Mouse (Mus musculus): Measurements from ENCODE around the gene Cdh22. TPM values are rescaled to one million over a fixed set of nuclear protein-coding genes. Genes with fewer than 3 reads are reported as not detected.

The Cdh22 gene
- polyA plus RNA-seq, 1 experiment from 2014 or later, result 9.4 TPM

DNA sequence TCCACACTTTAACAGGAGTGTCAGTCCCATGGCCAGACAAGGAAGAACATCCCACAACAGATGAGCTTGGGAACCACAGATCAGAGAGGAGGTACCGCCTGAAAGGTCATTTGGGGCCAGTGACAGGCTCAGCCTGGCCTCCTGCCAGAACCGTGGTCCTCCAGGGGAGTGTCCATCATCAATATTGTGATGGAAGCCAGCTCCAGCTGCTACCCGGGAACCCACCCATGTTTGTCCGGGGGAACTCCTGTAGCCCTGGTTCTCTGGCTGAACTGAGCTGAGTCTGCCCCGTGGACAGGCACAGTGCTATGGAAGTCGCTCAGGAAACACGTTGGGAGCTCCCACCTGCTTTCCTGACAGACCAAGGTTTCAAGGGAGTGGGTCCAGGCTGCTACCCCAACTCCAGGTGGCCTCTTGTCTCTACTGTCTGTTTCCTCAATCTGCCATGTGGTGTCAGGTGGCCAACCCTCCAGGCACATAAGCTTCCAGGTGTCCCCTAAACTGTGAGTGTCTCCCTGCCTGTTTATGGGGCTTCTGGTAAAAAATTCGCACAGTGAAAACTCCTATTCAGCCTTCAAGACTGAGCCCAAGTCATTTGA, 14.2 kb downstream of the Cdh22 start:
- 61% methylated on average over 8 of the region's 8 CpGs for WGBS
- no peaks in the 10 kb centered on the region for H3K9me3 ChIP-seq
- ATAC-seq (ENCODE audit: low FRiP score), result no peak
- H3K4me2 ChIP-seq, result no peak overlapping the region
- H3K36me3 ChIP-seq, result no peaks in the 10 kb centered on the region
- peaks cover 74% of the 10 kb centered on the region for H3K27me3 ChIP-seq
- no peak overlapping the region for H3K4me3 ChIP-seq
- peaks cover 75% of the 10 kb centered on the region for H3K4me1 ChIP-seq (replicated peaks)
- no peak overlapping the region for H3K9ac ChIP-seq
- no peak overlapping the region for H3K27ac ChIP-seq

DNA sequence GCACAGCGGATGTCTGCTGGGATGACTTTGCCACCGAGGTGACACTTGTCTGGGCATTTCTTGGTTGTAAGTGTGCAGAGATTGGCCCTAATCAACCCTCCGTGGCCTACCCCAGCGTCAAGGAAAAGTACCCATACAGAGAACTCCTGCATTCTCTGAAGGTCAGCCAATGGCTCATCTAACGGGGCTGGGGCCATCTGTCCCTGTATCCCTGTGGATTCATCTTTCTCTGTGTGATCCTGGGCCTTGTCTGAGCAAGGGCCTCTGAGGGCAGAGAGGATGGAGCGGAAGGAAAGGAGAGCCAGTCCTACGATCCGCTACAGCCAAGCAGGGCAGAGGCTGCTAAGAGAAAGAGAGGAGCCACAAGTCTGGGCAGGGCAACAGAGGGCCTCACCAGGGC, 15.7 kb downstream of the Cdh22 start:
- peaks cover 82% of the 10 kb centered on the region for H3K4me1 ChIP-seq (replicated peaks)
- H3K4me2 ChIP-seq, result no peak overlapping the region
- ATAC-seq (ENCODE audit: low FRiP score), result no peak
- H3K4me3 ChIP-seq, result no peak overlapping the region
- H3K36me3 ChIP-seq, result no peaks in the 10 kb centered on the region
- no peak overlapping the region for H3K27ac ChIP-seq
- WGBS, result 74% methylated on average over 8 of the region's 8 CpGs
- no peaks in the 10 kb centered on the region for H3K9me3 ChIP-seq
- peaks cover 65% of the 10 kb centered on the region for H3K27me3 ChIP-seq
- 0 out of 2 replicates have a peak overlapping the region, but pooled peaks have one; percentile 6 for H3K9ac ChIP-seq

DNA sequence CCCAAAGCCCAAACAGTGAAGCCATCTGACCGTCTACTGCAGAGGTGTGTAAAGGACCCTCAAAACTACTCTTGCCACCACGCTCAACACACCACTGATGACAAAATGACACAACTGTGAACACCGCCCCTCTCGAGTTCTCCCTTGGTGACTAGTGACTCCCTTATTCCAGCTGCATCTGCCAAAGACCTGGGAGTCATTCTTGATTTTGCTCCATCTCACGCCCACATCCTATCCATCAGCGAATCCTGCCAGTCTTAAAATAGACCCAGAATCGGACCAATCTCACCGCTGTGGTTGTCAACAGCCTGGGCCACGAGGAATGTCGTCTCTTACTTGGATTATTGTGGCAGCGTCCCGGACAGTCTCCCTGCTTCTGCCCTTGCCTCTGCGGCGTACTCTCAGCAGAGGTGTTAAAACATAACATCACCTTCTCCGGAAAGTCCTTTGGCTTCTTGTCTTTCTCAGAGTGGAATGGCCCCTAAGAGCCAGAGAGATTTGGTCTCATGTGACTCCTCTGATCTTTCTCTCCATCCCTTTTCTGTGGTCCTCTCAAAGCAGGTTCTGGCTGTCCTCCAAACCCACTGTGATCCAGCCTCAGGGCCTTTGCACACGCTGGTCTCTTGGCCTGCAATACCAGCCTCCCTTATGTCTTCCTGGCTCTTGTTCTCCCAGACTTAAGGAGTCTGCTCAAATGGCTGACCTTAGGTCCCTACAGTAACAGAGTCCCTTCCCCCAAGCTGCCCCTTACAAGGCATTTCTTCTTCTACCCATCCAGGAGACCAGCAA, 17.1 kb downstream of the Cdh22 start:
- H3K27me3 ChIP-seq, result peaks cover 64% of the 10 kb centered on the region
- H3K27ac ChIP-seq, result no peak overlapping the region
- no peak for ATAC-seq (ENCODE audit: low FRiP score)
- no peaks in the 10 kb centered on the region for H3K36me3 ChIP-seq
- H3K9ac ChIP-seq, result no peak overlapping the region
- WGBS, result 93% methylated on average over 16 of the region's 16 CpGs
- H3K4me2 ChIP-seq, result no peak overlapping the region
- peaks cover 82% of the 10 kb centered on the region for H3K4me1 ChIP-seq (replicated peaks)
- no peaks in the 10 kb centered on the region for H3K9me3 ChIP-seq
- no peak overlapping the region for H3K4me3 ChIP-seq

DNA sequence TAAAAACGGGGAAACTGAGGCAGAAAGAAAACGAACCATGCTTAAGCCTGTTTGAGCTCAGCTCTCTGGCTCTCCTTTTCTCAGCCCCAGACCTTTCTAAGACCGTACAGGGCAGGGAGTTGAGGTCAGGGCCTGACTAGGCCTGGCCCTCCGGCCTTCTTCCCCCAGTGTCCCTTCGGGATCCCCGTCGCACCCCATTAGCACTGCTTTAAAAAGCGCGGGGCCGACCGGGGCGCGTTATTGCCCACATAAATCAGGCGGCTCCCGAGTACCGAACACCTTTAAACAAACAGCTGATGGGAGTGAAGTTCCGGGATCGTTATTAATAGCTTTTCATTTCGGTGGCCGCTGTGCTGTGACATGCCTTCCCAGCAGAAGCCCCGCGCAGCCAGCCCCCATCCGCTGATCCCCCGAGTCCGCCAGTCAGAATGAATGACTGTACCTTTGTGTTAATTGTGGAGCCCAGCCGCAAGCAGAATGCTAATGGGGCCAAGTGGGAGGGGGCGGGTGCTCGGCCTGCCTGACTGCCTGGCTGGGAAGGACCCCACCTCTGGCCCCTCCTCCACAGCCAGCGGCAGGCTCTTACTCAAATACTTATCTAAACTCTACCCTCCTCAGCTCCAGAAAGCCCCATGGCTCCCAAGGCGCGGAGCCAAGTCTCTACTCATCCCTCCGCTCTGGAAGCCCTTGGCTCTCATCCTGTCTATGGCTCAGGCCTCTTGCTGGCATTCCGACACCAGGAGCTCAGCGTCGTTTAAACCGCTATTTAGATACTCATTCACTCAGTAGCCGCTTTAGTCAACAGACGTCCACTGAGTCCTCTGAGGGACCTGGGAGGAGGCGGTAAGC, 19.3 kb downstream of the Cdh22 start:
- Histone ChIP-seq H3K4me3 (peak overlapping the region; percentile 14; the same call in 1 of the 2 replicates), H3K27me3 (peaks cover 58% of the 10 kb centered on the region), H3K4me1 (replicated peaks) (peaks cover 82% of the 10 kb centered on the region), H3K27ac (peak overlapping the region; percentile 79), H3K4me2 (peak overlapping the region; percentile 42), H3K9ac (peak overlapping the region; percentile 46), H3K36me3 (no peaks in the 10 kb centered on the region), H3K9me3 (no peaks in the 10 kb centered on the region)
- WGBS, result 2% methylated on average over 39 of the region's 39 CpGs
- peak; percentile 55 for ATAC-seq (ENCODE audit: low FRiP score)

DNA sequence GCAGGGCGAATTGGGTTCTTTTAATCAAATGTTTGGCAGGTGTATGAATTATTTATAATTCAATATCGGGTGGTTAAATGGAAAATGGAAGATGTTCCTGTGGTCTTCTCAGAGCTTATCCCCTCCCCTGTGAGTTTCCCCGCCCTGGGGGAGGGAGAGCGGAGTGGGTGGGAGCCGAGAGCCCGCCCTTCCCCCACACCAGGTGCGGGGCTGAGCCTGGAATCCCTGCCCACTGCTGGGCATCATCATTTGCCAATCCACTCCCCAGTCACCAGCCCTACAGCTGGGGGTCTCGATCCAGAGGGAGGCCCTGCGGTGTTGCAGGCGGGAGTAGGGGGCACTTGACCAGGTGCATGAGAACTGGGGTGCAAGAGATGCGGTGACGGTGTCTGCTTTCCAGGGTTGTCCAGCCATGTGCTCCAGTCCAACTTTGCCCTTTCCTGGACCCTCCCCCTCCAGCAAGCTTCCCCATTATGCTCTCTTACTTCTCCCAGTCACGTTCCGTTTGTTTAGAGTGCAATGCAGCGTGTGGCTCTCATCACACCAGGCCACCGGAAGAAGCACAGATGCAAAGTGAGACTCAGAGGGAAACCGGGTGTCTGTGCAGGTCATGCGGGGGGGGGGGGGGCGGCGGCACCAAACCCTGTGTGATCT, 23.1 kb downstream of the Cdh22 start:
- Histone ChIP-seq H3K4me1 (replicated peaks) (peaks cover 64% of the 10 kb centered on the region), H3K9ac (peak overlapping the region; percentile 59), H3K9me3 (no peaks in the 10 kb centered on the region), H3K4me2 (peak overlapping the region; percentile 43), H3K36me3 (no peaks in the 10 kb centered on the region), H3K4me3 (no peak overlapping the region), H3K27ac (peak overlapping the region; percentile 77), H3K27me3 (peaks cover 52% of the 10 kb centered on the region)
- under 1% methylated on average over 20 of the region's 20 CpGs for WGBS
- peak; percentile 19; the same call in 1 of the 2 replicates for ATAC-seq (ENCODE audit: low FRiP score)

DNA sequence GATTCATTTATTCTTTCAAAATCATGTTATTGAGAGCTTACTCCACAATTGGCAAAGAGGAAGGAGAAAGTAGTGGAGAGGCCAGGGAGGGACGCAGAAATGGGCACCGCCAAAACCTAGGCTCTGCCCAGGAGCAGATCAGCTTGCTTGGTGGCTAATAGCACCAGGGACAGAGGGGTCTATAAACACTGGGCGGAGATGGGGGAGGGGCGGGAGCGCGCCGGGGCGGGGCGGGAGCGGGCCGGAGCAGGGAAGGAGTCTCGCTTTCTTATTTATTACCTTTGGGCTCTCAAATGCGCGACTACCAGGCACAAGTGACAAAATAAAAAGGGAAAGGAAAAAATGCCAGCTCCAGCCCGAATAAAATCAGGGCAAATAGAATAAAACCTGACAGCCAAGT, 23.7 kb downstream of the Cdh22 start:
- H3K9ac ChIP-seq, result no peak overlapping the region
- H3K9me3 ChIP-seq, result no peaks in the 10 kb centered on the region
- H3K4me2 ChIP-seq, result peak overlapping the region; percentile 43
- ATAC-seq (ENCODE audit: low FRiP score), result no peak
- under 1% methylated on average over 15 of the region's 15 CpGs for WGBS
- peaks cover 49% of the 10 kb centered on the region for H3K27me3 ChIP-seq
- peaks cover 58% of the 10 kb centered on the region for H3K4me1 ChIP-seq (replicated peaks)
- peak overlapping the region; percentile 70 for H3K27ac ChIP-seq
- no peak overlapping the region for H3K4me3 ChIP-seq
- H3K36me3 ChIP-seq, result no peaks in the 10 kb centered on the region

DNA sequence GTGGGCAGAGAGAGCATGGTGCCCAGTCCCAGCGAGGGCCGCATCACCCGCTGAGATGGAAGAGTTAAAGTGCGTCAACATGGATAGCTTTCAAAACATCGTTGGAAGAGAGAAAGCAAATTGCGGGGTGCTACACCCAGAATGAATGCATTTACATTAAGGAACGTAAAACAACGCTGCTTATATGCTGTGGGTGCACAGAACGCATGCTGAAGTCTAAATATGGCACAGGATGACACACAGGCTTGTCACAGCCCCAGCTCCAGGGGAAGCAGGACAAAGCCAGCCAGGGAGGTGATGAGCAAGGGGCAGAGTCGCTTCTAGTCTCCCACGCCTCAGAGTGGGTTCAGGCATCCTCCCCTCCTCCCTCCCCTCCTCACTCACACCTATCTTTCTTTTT, 27.0 kb downstream of the Cdh22 start:
- 68% methylated on average over 11 of the region's 11 CpGs for WGBS
- H3K4me1 ChIP-seq (replicated peaks), result peaks cover 45% of the 10 kb centered on the region
- ATAC-seq (ENCODE audit: low FRiP score), result no peak

DNA sequence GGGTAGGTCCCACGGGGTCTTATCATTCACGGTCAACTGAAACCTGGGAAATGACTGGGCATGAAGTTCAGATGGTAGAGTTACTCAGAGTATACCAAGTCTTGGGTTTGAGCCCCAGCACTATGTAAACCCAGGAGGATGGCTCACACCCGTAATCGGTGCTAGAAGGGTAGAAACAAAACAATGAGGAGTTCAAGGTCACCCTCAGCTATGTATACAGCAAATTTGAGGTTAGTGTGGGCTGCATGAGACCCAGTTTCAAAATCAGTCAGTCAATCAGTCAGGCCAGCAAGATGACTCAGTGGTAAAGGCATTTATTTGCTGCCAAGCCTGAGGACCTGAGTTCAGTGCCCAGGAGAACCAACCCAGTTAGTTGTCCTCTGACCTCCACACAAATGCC, 27.6 kb downstream of the Cdh22 start:
- Histone ChIP-seq H3K9me3 (no peaks in the 10 kb centered on the region), H3K4me1 (replicated peaks) (peaks cover 45% of the 10 kb centered on the region), H3K36me3 (no peaks in the 10 kb centered on the region), H3K27ac (no peak overlapping the region), H3K4me2 (no peak overlapping the region), H3K4me3 (no peak overlapping the region), H3K9ac (no peak overlapping the region), H3K27me3 (peaks cover 35% of the 10 kb centered on the region)
- no peak for ATAC-seq (ENCODE audit: low FRiP score)
- 82% methylated on average over 4 of the region's 4 CpGs for WGBS

More for the DNA sequence above, 27.0 kb downstream of the Cdh22 start:
- Histone ChIP-seq H3K27me3 (peaks cover 37% of the 10 kb centered on the region), H3K27ac (no peak overlapping the region), H3K9ac (no peak overlapping the region), H3K4me3 (no peak overlapping the region), H3K9me3 (no peaks in the 10 kb centered on the region), H3K36me3 (no peaks in the 10 kb centered on the region), H3K4me2 (no peak overlapping the region)

DNA sequence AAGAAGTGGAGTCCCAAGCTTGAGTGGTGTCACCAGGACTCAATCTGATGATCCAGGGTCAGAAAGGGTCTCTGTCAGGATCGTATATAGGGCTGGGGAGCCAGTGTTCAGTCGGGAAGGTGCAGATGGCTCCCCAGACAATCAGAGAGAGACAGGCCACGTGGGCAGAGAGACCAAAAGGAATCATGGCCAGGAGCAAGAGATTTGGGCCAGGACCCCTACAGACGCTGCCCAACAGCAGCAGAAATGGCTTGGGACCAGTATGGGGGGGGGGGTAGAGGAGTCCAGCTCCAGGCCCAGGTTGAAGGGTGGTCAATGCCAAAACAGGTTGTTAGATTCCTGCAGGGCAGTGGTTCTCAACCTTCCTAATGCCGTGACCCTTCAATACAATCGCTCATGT, 29.2 kb downstream of the Cdh22 start:
- H3K9me3 ChIP-seq, result no peaks in the 10 kb centered on the region
- H3K27me3 ChIP-seq, result peaks cover 45% of the 10 kb centered on the region
- H3K4me1 ChIP-seq (replicated peaks), result peaks cover 45% of the 10 kb centered on the region
- 0 out of 2 replicates have a peak overlapping the region, but pooled peaks have one; percentile 39 for H3K9ac ChIP-seq
- peak overlapping the region; percentile 69; the same call in 1 of the 2 replicates for H3K27ac ChIP-seq
- no peak for ATAC-seq (ENCODE audit: low FRiP score)
- H3K4me3 ChIP-seq, result no peak overlapping the region
- H3K36me3 ChIP-seq, result no peaks in the 10 kb centered on the region
- H3K4me2 ChIP-seq, result no peak overlapping the region
- 58% methylated on average over 6 of the region's 6 CpGs for WGBS

DNA sequence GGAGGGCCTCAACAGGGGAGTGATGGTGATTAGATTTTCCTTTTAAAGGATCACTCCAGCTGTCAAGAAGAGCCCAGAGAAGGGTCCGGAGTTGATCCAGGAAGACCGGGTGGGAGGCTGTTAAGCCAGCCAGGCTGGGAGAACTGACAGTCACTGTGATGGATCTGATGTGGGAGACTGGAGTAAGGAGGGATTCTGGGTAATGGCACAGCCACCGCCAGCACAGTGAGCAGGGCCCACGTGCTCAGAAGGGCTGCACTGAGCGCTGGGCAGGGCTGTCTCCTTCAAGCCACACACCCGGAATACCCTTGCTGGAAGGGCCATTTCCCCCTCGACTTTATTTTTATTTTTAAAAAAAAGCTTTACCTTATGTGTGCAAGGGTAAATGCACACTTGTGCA, 29.7 kb downstream of the Cdh22 start:
- no peak overlapping the region for H3K9ac ChIP-seq
- peak overlapping the region; percentile 69 for H3K27ac ChIP-seq
- H3K9me3 ChIP-seq, result no peaks in the 10 kb centered on the region
- no peak overlapping the region for H3K4me2 ChIP-seq
- WGBS, result 21% methylated on average over 7 of the region's 7 CpGs
- peaks cover 47% of the 10 kb centered on the region for H3K4me1 ChIP-seq (replicated peaks)
- peaks cover 49% of the 10 kb centered on the region for H3K27me3 ChIP-seq
- no peak overlapping the region for H3K4me3 ChIP-seq
- peak; percentile 79 for ATAC-seq (ENCODE audit: low FRiP score)
- no peaks in the 10 kb centered on the region for H3K36me3 ChIP-seq

DNA sequence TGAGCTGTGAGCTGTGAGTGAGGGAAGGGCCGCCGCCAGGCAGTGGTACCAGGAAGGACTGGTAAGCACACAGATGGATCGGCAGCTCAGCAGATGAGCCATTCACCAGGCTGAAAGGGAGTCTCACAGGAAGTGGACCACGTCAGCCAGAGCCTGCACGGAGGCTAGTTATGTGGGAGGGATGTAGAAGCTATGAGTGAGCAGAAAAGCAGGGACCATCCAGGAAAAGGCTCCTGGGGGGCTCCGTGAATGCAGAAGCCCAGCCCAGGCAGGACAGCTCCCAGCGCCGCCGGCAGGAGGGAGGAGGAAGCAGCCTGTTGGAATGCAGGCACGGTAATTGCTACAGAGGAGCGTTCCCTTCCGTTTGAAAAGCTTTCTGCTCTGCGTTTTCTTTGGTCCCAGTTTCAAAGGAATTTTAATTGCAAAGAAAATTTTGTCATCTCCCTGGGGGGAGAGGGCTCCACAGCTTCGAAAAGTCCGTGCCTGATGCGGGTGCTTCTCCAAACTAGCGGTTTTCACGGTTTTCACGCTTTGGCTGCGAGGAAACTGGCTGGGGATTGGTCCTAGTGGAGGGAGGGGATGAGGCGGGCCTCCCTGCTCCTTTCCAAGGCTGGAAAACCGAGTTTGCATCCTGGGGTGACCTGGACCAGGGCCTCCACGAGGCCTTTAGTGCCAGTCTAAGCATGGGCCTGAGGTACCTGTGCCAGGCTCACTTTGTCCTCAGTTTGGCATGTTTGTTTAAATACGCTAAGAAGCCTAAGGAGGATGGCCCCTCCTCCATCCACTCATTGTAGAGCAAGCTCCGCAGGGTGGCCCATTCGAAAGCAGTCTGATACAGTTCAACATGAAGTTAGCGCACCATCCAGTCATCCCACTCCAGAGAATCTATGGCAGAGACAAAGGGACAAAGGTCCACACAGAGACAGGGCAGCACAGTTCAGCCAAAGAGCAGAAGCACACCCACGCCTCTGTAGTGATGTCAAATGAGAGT, 32.6 kb downstream of the Cdh22 start:
- H3K9me3 ChIP-seq, result no peaks in the 10 kb centered on the region
- peak overlapping the region; percentile 49 for H3K4me2 ChIP-seq
- H3K27me3 ChIP-seq, result peaks cover 53% of the 10 kb centered on the region
- H3K4me3 ChIP-seq, result peak overlapping the region; percentile 21
- peak overlapping the region; percentile 67 for H3K27ac ChIP-seq
- WGBS, result 2% methylated on average over 28 of the region's 28 CpGs
- peak overlapping the region; percentile 47; the same call in 1 of the 2 replicates for H3K9ac ChIP-seq
- no peaks in the 10 kb centered on the region for H3K36me3 ChIP-seq
- H3K4me1 ChIP-seq (replicated peaks), result peaks cover 49% of the 10 kb centered on the region
- 0 out of 2 replicates have a peak, but pooled peaks have one; percentile 23 for ATAC-seq (ENCODE audit: low FRiP score)
